Mouse (Mus musculus) heart, adult 2 months (tissue): ENCODE data around the gene Wdr26. TPM values are rescaled to one million over a fixed set of nuclear protein-coding genes. Genes with fewer than 3 reads are reported as not detected.

ENCODE experiments used
- DNase-seq, 2 experiments: peaks; one replicate each; pipeline ENCODE4 v3.0.0; 2021
- H3K27ac ChIP-seq: fragments of 200-600 bp; 2 replicates; pipeline ENCODE4 v1.8.1; 2022
- H3K27me3 ChIP-seq: fragments of 200-500 bp; 2 replicates; pipeline ENCODE4 v1.6.1; 2012; ENCODE audit warnings: mild to moderate bottlenecking, low read length, inconsistent platforms, mixed read lengths; ENCODE audit not compliant: control insufficient read depth, insufficient read depth
- H3K36me3 ChIP-seq: fragments of 200-500 bp; 2 replicates; pipeline ENCODE4 v1.6.1; 2012; ENCODE audit warnings: low read length, inconsistent platforms; ENCODE audit not compliant: control insufficient read depth, insufficient read depth
- H3K4me1 ChIP-seq: fragments of 200-500 bp; 2 replicates; pipeline ENCODE4 v1.6.1; 2011; ENCODE audit warnings: low read length; ENCODE audit not compliant: control insufficient read depth, insufficient read depth
- H3K4me3 ChIP-seq: fragments of 200-600 bp; 2 replicates; pipeline ENCODE4 v1.8.1; 2022
- H3K79me2 ChIP-seq: fragments of 200-500 bp; replicated peaks from 2 replicates; pipeline ENCODE4 v1.6.1; 2012; ENCODE audit warnings: mild to moderate bottlenecking, inconsistent platforms, low read length, moderate library complexity, mixed read lengths; ENCODE audit not compliant: control insufficient read depth, insufficient read depth
- H3K9ac ChIP-seq: fragments of 200-500 bp; 2 replicates; pipeline ENCODE4 v1.6.1; 2012; ENCODE audit warnings: low read depth, mild to moderate bottlenecking, control low read depth, inconsistent platforms, low read length, mixed read lengths
- CTCF ChIP-seq: fragments of 200-600 bp; IDR thresholded peaks from 2 replicates; pipeline ENCODE4 v1.8.1; 2022; ENCODE audit warnings: antibody characterized with exemption, mild to moderate bottlenecking, moderate library complexity
- EP300 ChIP-seq: fragments of 200-500 bp; IDR thresholded peaks from 2 replicates; pipeline ENCODE4 v1.6.1; 2011; ENCODE audit warnings: low read depth, low read length, control low read depth; ENCODE audit not compliant: insufficient read depth
- POLR2A ChIP-seq: fragments of 200-500 bp; IDR thresholded peaks from 2 replicates; pipeline ENCODE4 v1.6.1; 2011; ENCODE audit warnings: mild to moderate bottlenecking, low read depth, low read length, control low read depth; ENCODE audit not compliant: insufficient read depth
- WGBS: fragments of 180-500 bp; shearing (Covaris S2); methylation state at CpG from one replicate; pipeline ENCODE4 v1.1.7; 2018; 5-methylcytosine and 5-hydroxymethylcytosine counted together
- intact Hi-C: fragments of 180-260 bp; cut with DNase I; formaldehyde crosslinking; loops from one replicate; pipeline ENCODE4 v1.15.1; 2025
- polyA plus RNA-seq: library from polyadenylated mRNA; depleted of rRNA; stranded (reverse); fragments of >200 nt; gene quantifications from 2 replicates; pipeline ENCODE4 v1.2.3, GENCODE M21; 2012
- total RNA-seq, 2 experiments: library from RNA; stranded (reverse); gene quantifications; 2 replicates each; pipeline ENCODE4 v1.2.3; 2021

The Wdr26 gene
- total and polyA plus RNA-seq, 3 experiments = 30.2 to 99.7 (median 86.3) TPM

GRCm38 (mm10) chr1:181146187-181146586 lies 65.6 kb downstream of the Wdr26 start:
- H3K4me1 ChIP-seq = peaks cover 5% of the 10 kb centered on the region
- 78% methylated on average over 2 of the region's 2 CpGs for WGBS
- H3K4me3 ChIP-seq = no peak overlapping the region
- peaks cover 7% of the 10 kb centered on the region; the same call in 1 of the 2 replicates for H3K36me3 ChIP-seq
- DNase-seq = no peak
- H3K27me3 ChIP-seq = no peaks in the 10 kb centered on the region
- TF ChIP-seq POLR2A = no peak
- no peak for TF ChIP-seq CTCF
- TF ChIP-seq EP300 = no peak
- peaks cover 2% of the 10 kb centered on the region; the same call in 1 of the 2 replicates for H3K79me2 ChIP-seq
- intact Hi-C loops = no loop called here
- H3K27ac ChIP-seq = no peak overlapping the region
- H3K9ac ChIP-seq = no peak overlapping the region

- peak overlapping the region; percentile 80 for H3K9ac ChIP-seq
- peak in 1 of 2 experiments; percentile 23 for DNase-seq
- H3K36me3 ChIP-seq = peaks cover 7% of the 10 kb centered on the region; the same call in 1 of the 2 replicates
- 6% methylated on average over 12 of the region's 12 CpGs for WGBS
- peaks cover 2% of the 10 kb centered on the region; the same call in 1 of the 2 replicates for H3K79me2 ChIP-seq
- TF ChIP-seq EP300 (no peak), CTCF (no peak), POLR2A (no peak)
- peak overlapping the region; percentile 82 for H3K4me3 ChIP-seq
- peaks cover 5% of the 10 kb centered on the region for H3K4me1 ChIP-seq
- no peaks in the 10 kb centered on the region for H3K27me3 ChIP-seq
- intact Hi-C loops = loop anchor here (2.0 kb wide), 2 partner anchors 66 to 88 kb away; no protein-coding TSS in a partner anchor
- peak overlapping the region; percentile 81 for H3K27ac ChIP-seq
Observed at GRCm38 (mm10) chr1:181144966-181145365, 66.8 kb downstream of the Wdr26 start.

- Histone ChIP-seq H3K27me3 (no peaks in the 10 kb centered on the region), H3K9ac (peak within 1 kb of the TSS; percentile 91), H3K79me2 (peaks cover 2% of the 10 kb centered on the region; the same call in 1 of the 2 replicates), H3K36me3 (peaks cover 7% of the 10 kb centered on the region; the same call in 1 of the 2 replicates), H3K4me1 (peaks cover 5% of the 10 kb centered on the region), H3K4me3 (peak within 1 kb of the TSS; percentile 82), H3K27ac (peak within 1 kb of the TSS; percentile 81)
- peak; percentile 94 to 97 for DNase-seq
- under 1% methylated on average over 52 of the region's 52 CpGs for WGBS
- TF ChIP-seq POLR2A (peak; percentile 54), EP300 (peak; percentile 80; the same call in 1 of the 2 replicates), CTCF (peak; percentile 11; the same call in 1 of the 2 replicates)
- intact Hi-C loops = loop anchor here (2.0 kb wide), 2 partner anchors 67 to 89 kb away; no protein-coding TSS in a partner anchor
Observed at GRCm38 (mm10) chr1:181143950-181144836, 67.6 kb downstream of the Wdr26 start, which contains the start of the genes Nvl and Cnih4. Gene Nvl, minus strand, starts transcription at chr1:181144204. Gene Cnih4, plus strand, starts transcription at chr1:181144693.

GRCm38 (mm10) chr1:181143609-181143949 lies 68.2 kb downstream of the Wdr26 start:
- Histone ChIP-seq H3K27ac (peak overlapping the region; percentile 81), H3K36me3 (peaks cover 7% of the 10 kb centered on the region; the same call in 1 of the 2 replicates), H3K4me1 (peaks cover 5% of the 10 kb centered on the region), H3K27me3 (no peaks in the 10 kb centered on the region), H3K4me3 (peak overlapping the region; percentile 82), H3K79me2 (peaks cover 2% of the 10 kb centered on the region; the same call in 1 of the 2 replicates), H3K9ac (peak overlapping the region; percentile 91)
- intact Hi-C loops = no loop called here
- WGBS = under 1% methylated on average over 12 of the region's 12 CpGs
- no peak for DNase-seq
- TF ChIP-seq CTCF (no peak), EP300 (no peak), POLR2A (no peak)

DNA sequence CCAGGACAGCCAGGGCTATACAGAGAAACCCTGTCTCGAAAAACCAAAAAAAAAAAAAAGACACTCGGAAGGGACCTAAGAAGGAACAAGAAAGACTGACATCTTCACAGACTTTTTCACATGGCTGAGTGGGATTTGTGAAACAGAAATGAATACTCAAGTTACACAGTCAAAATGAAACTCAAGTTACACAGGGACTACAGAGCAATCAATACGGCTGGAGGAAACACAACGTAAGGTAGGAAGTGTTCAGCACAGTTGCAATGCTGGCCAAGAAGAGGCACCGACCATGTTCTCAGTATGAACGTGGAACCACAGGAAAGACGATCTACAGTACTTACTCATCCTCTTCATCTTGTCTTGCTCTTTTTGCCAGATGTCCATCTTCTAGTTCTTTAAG lies 73.1 kb downstream of the Wdr26 start:
- Histone ChIP-seq H3K27ac (no peak overlapping the region), H3K9ac (no peak overlapping the region), H3K27me3 (no peaks in the 10 kb centered on the region), H3K79me2 (no peaks in the 10 kb centered on the region), H3K4me3 (no peak overlapping the region), H3K36me3 (0 out of 2 replicates have a peak, but pooled peaks cover 4% of the 10 kb centered on the region), H3K4me1 (no peaks in the 10 kb centered on the region; the same call in 1 of the 2 replicates)
- 88% methylated on average over 7 of the region's 7 CpGs for WGBS
- no peak for DNase-seq
- intact Hi-C loops = no loop called here
- no peak for TF ChIP-seq CTCF
- TF ChIP-seq EP300 = no peak
- no peak for TF ChIP-seq POLR2A

DNA sequence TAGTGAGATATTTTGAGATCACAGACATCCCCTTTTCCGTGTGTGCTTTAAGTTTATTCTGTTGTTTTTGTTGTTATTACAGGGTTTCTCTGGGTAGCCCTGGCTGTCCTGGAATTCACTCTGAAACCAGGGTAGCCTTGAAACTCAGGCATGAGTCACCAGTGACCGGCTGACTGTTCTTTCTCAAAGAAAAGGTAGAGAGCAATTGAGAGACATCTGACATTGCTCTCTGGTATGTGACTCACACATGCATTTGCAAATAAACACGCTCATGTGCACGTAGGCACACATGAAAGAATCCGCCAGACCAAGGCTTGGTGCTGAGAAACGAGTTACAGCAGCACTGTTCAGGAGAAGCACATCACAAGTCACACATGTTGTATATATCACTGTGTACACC lies 79.9 kb downstream of the Wdr26 start:
- Histone ChIP-seq H3K9ac (no peak overlapping the region), H3K27me3 (no peaks in the 10 kb centered on the region), H3K4me1 (no peaks in the 10 kb centered on the region), H3K79me2 (no peaks in the 10 kb centered on the region), H3K36me3 (0 out of 2 replicates have a peak, but pooled peaks cover 2% of the 10 kb centered on the region), H3K4me3 (no peak overlapping the region), H3K27ac (no peak overlapping the region)
- no peak for DNase-seq
- TF ChIP-seq EP300 (no peak), POLR2A (no peak), CTCF (no peak)
- WGBS = 89% methylated on average over 6 of the region's 6 CpGs
- intact Hi-C loops = no loop called here
